Mouse (Mus musculus) brain, embryonic 14.5 days (tissue): ENCODE measurements around the gene Trim72. TPM values are rescaled to one million over a fixed set of nuclear protein-coding genes. Genes with fewer than 3 reads are reported as not detected.
"Not testable (repeated sequence)": the region's sequence is repeated elsewhere in the genome, so short reads cannot be mapped to it uniquely, and the experiment has no call there.

Experiments
- DNase-seq: peaks from one replicate; pipeline ENCODE4 v3.0.0-alpha.2; 2011; ENCODE audit warnings: low read depth
- CTCF ChIP-seq: fragments of 200-500 bp; IDR thresholded peaks from 2 replicates; pipeline ENCODE4 v1.5.1; 2012; ENCODE audit warnings: inconsistent platforms, mild to moderate bottlenecking, moderate library complexity, borderline replicate concordance; ENCODE audit not compliant: insufficient read depth, insufficient read length; ENCODE audit errors: extremely low read depth
- POLR2A ChIP-seq: fragments of 200-500 bp; IDR thresholded peaks from 2 replicates; pipeline ENCODE4 v1.6.1; 2012; ENCODE audit warnings: mild to moderate bottlenecking, inconsistent platforms, borderline replicate concordance; ENCODE audit not compliant: poor library complexity, insufficient read depth, insufficient read length, severe bottlenecking; ENCODE audit errors: extremely low read depth
- polyA plus RNA-seq: library from polyadenylated mRNA; depleted of rRNA; stranded (reverse); fragments of >200 nt; gene quantifications from 2 replicates; pipeline ENCODE4 v1.2.3, GENCODE M21; 2012

Trim72 gene
- polyA plus RNA-seq, 1 experiment: 0.92 TPM

- no peak for TF ChIP-seq CTCF
- no peak for TF ChIP-seq POLR2A
- DNase-seq: no peak
These were observed 14.5 kb downstream of the Trim72 start for GRCm38 (mm10) chr7:128018275-128018674.

- DNase-seq: no peak
- no peak for TF ChIP-seq POLR2A
- no peak for TF ChIP-seq CTCF
These were observed 15.4 kb downstream of the Trim72 start for GRCm38 (mm10) chr7:128019187-128019586.

- TF ChIP-seq POLR2A: no peak
- peak; percentile 43; the same call in 1 of the 2 replicates for TF ChIP-seq CTCF
- no peak for DNase-seq
These were observed 19.2 kb downstream of the Trim72 start for GRCm38 (mm10) chr7:128022974-128023373.

GRCm38 (mm10) chr7:128023565-128023964 is 19.8 kb downstream of the Trim72 start:
- no peak for TF ChIP-seq POLR2A
- no peak for TF ChIP-seq CTCF

GRCm38 (mm10) chr7:128024364-128024763 is 20.6 kb downstream of the Trim72 start:
- DNase-seq: no peak
- TF ChIP-seq CTCF (no peak), POLR2A (no peak)

More at GRCm38 (mm10) chr7:128023565-128023964, 19.8 kb downstream of the Trim72 start:
- no peak for DNase-seq

GRCm38 (mm10) chr7:128024932-128025331 is 21.2 kb downstream of the Trim72 start:
- TF ChIP-seq CTCF: no peak
- no peak for DNase-seq

GRCm38 (mm10) chr7:128025381-128025780 is 21.6 kb downstream of the Trim72 start:
- TF ChIP-seq CTCF (no peak), POLR2A (no peak)
- DNase-seq: no peak

- TF ChIP-seq CTCF: no peak
- TF ChIP-seq POLR2A: no peak
- peak; percentile 81 for DNase-seq
These were observed 27.7 kb downstream of the Trim72 start for GRCm38 (mm10) chr7:128031403-128031976.

GRCm38 (mm10) chr7:128032290-128032988 is 28.7 kb downstream of the Trim72 start:
- no peak for DNase-seq
- TF ChIP-seq CTCF (no peak), POLR2A (no peak)

GRCm38 (mm10) chr7:128032989-128033293 is 29.2 kb downstream of the Trim72 start:
- no peak for DNase-seq
- TF ChIP-seq CTCF (no peak), POLR2A (no peak)

GRCm38 (mm10) chr7:128033616-128034015 is 29.9 kb downstream of the Trim72 start:
- no peak for DNase-seq
- no peak for TF ChIP-seq POLR2A

- DNase-seq: not testable (repeated sequence)
These were observed 38.5 kb downstream of the Trim72 start for GRCm38 (mm10) chr7:128042161-128042820.
